Mouse (Mus musculus) intestine, postnatal 0 days (tissue): ENCODE measurements around the gene Mpzl3. TPM values are rescaled to one million over a fixed set of nuclear protein-coding genes. Genes with fewer than 3 reads are reported as not detected.

Experiments used
- ATAC-seq: fragments of 200-750 bp; cut with Nextera tagmentation; 2 replicates; pipeline ENCODE4 v1.8.0; 2017; ENCODE audit warnings: mild to moderate bottlenecking, moderate TSS enrichment, moderate library complexity
- H3K27ac ChIP-seq: fragments of 300-500 bp; sonication (generic); 2 replicates; pipeline ENCODE4 v1.5.1; 2014; ENCODE audit warnings: mild to moderate bottlenecking, low read depth, low read length, moderate library complexity
- H3K27me3 ChIP-seq: fragments of 300-500 bp; sonication (generic); replicated peaks from 2 replicates; pipeline ENCODE4 v1.6.1; 2014; ENCODE audit warnings: low read length, mixed read lengths; ENCODE audit not compliant: control insufficient read depth, insufficient read depth
- H3K36me3 ChIP-seq: fragments of 300-500 bp; sonication (generic); 2 replicates; pipeline ENCODE4 v1.6.1; 2014; ENCODE audit warnings: mild to moderate bottlenecking, moderate library complexity; ENCODE audit not compliant: control insufficient read depth, insufficient read depth
- H3K4me1 ChIP-seq: fragments of 300-500 bp; sonication (generic); replicated peaks from 2 replicates; pipeline ENCODE4 v1.6.1; 2014; ENCODE audit warnings: antibody characterized with exemption, low read length, mixed read lengths; ENCODE audit not compliant: control insufficient read depth, insufficient read depth
- H3K4me2 ChIP-seq: fragments of 300-500 bp; sonication (generic); replicated peaks from 2 replicates; pipeline ENCODE4 v1.6.1; 2014; ENCODE audit warnings: low read depth, mild to moderate bottlenecking, moderate library complexity
- H3K4me3 ChIP-seq: fragments of 300-500 bp; sonication (generic); 2 replicates; pipeline ENCODE4 v1.5.1; 2014; ENCODE audit warnings: low read depth, low read length
- H3K9ac ChIP-seq: fragments of 300-500 bp; sonication (generic); 2 replicates; pipeline ENCODE4 v1.6.1; 2014; ENCODE audit warnings: mild to moderate bottlenecking, low read depth, low read length
- H3K9me3 ChIP-seq: fragments of 300-500 bp; sonication (generic); 2 replicates; pipeline ENCODE4 v1.6.1; 2016; ENCODE audit warnings: mixed run types; ENCODE audit not compliant: control insufficient read depth
- CTCF ChIP-seq: sonication (generic); IDR thresholded peaks from 2 replicates; pipeline ENCODE4 v1.5.1; 2016; ENCODE audit warnings: low read depth, mild to moderate bottlenecking, control low read depth, antibody characterized with exemption, moderate library complexity
- WGBS: fragments of 180-500 bp; shearing (Covaris S2); extraction: QIAGEN DNeasy Blood & Tissue Kit; methylation state at CpG from one replicate; pipeline ENCODE4 v1.1.7; 2014; 5-methylcytosine and 5-hydroxymethylcytosine counted together
- polyA plus RNA-seq: library from polyadenylated mRNA; unstranded; fragments of >200 nt; fragmentation: Nextera tagmentation; extraction: Ambion mirVana; gene quantifications from 2 replicates; pipeline ENCODE4 v1.2.1, GENCODE M21; 2015

Gene Mpzl3
- polyA plus RNA-seq = 6.5 and 7.5 TPM in 2 replicates

- TF ChIP-seq CTCF = peak; percentile 45
- WGBS = under 1% methylated on average over 33 of the region's 33 CpGs
- H3K4me3 ChIP-seq = peak within 1 kb of the TSS; percentile 52
Observed at GRCm38 (mm10) chr9:45055082-45055713, at the start of gene Mpzl3. Mpzl3 (plus strand) TSS chr9:45055186.

GRCm38 (mm10) chr9:45007404-45007803 lies 47.6 kb upstream of the Mpzl3 start:
- no peak for TF ChIP-seq CTCF
- Histone ChIP-seq H3K9ac (no peak overlapping the region), H3K4me2 (no peak overlapping the region), H3K36me3 (no peaks in the 10 kb centered on the region), H3K27ac (no peak overlapping the region), H3K4me3 (no peak overlapping the region), H3K27me3 (no peaks in the 10 kb centered on the region), H3K4me1 (no peaks in the 10 kb centered on the region), H3K9me3 (no peaks in the 10 kb centered on the region)
- WGBS = 67% methylated on average over 12 of the region's 12 CpGs
- no peak for ATAC-seq

More at GRCm38 (mm10) chr9:45055082-45055713, at the start of gene Mpzl3:
- H3K27ac ChIP-seq = peak within 1 kb of the TSS; percentile 86
- ATAC-seq = peak; percentile 87
- H3K4me2 ChIP-seq = peak within 1 kb of the TSS; percentile 72
- no peaks in the 10 kb centered on the region for H3K36me3 ChIP-seq
- H3K9ac ChIP-seq = peak within 1 kb of the TSS; percentile 31
- H3K9me3 ChIP-seq = no peaks in the 10 kb centered on the region
- no peaks in the 10 kb centered on the region for H3K27me3 ChIP-seq
- peaks cover 2% of the 10 kb centered on the region; the same call in 1 of the 2 replicates for H3K4me1 ChIP-seq

GRCm38 (mm10) chr9:45008342-45008741 lies 46.6 kb upstream of the Mpzl3 start:
- no peaks in the 10 kb centered on the region for H3K36me3 ChIP-seq
- H3K9ac ChIP-seq = no peak overlapping the region
- no peak for TF ChIP-seq CTCF
- no peak for ATAC-seq
- H3K4me3 ChIP-seq = no peak overlapping the region
- no peak overlapping the region for H3K27ac ChIP-seq
- WGBS = 82% methylated on average over 4 of the region's 4 CpGs
- no peak overlapping the region for H3K4me2 ChIP-seq
- H3K4me1 ChIP-seq = no peaks in the 10 kb centered on the region
- H3K27me3 ChIP-seq = no peaks in the 10 kb centered on the region
- H3K9me3 ChIP-seq = no peaks in the 10 kb centered on the region

- no peak within 1 kb of the TSS for H3K27ac ChIP-seq
- no peak for TF ChIP-seq CTCF
- 87% methylated on average over 19 of the region's 19 CpGs for WGBS
Observed at GRCm38 (mm10) chr9:45009180-45010078, 45.6 kb upstream of the Mpzl3 start, which contains the start of gene Cd3e. Cd3e (minus strand) TSS chr9:45009627.

GRCm38 (mm10) chr9:45010461-45010860 lies 44.5 kb upstream of the Mpzl3 start:
- ATAC-seq = no peak
- Histone ChIP-seq H3K27me3 (no peaks in the 10 kb centered on the region), H3K9me3 (no peaks in the 10 kb centered on the region), H3K9ac (no peak overlapping the region), H3K4me2 (no peak overlapping the region), H3K27ac (no peak overlapping the region), H3K4me1 (no peaks in the 10 kb centered on the region), H3K36me3 (no peaks in the 10 kb centered on the region), H3K4me3 (no peak overlapping the region)
- WGBS = 70% methylated on average over 4 of the region's 4 CpGs
- no peak for TF ChIP-seq CTCF

More at GRCm38 (mm10) chr9:45009180-45010078, 45.6 kb upstream of the Mpzl3 start, which contains the start of gene Cd3e:
- no peak within 1 kb of the TSS for H3K9ac ChIP-seq
- no peaks in the 10 kb centered on the region for H3K27me3 ChIP-seq
- H3K4me1 ChIP-seq = no peaks in the 10 kb centered on the region
- no peak within 1 kb of the TSS for H3K4me2 ChIP-seq
- H3K36me3 ChIP-seq = no peaks in the 10 kb centered on the region
- no peaks in the 10 kb centered on the region for H3K9me3 ChIP-seq
- no peak for ATAC-seq
- H3K4me3 ChIP-seq = no peak within 1 kb of the TSS

GRCm38 (mm10) chr9:45011291-45011690 lies 43.7 kb upstream of the Mpzl3 start:
- TF ChIP-seq CTCF = no peak

More at GRCm38 (mm10) chr9:45011291-45011690, 43.7 kb upstream of the Mpzl3 start:
- no peaks in the 10 kb centered on the region for H3K27me3 ChIP-seq
- H3K4me2 ChIP-seq = no peak overlapping the region
- H3K27ac ChIP-seq = no peak overlapping the region
- 56% methylated on average over 5 of the region's 6 CpGs for WGBS
- H3K4me3 ChIP-seq = no peak overlapping the region
- no peak for ATAC-seq
- H3K4me1 ChIP-seq = no peaks in the 10 kb centered on the region
- no peaks in the 10 kb centered on the region for H3K36me3 ChIP-seq
- H3K9me3 ChIP-seq = no peaks in the 10 kb centered on the region
- no peak overlapping the region for H3K9ac ChIP-seq
